Mouse (Mus musculus): ENCODE data around the gene Defb23.

Defb23 gene

GRCm38 (mm10) chr2:152464570-152465150, at the start of gene Defb23:
Gene Defb23, minus strand, starts transcription at chr2:152464620.
- DNase-seq (ENCODE audit: low read depth, low spot score), result no peak

GRCm38 (mm10) chr2:152511592-152511991, 47.2 kb upstream of the Defb23 start, which contains the start of gene Defb26:
Gene Defb26, minus strand, starts transcription at chr2:152511692.
- DNase-seq (ENCODE audit: low read depth, low spot score), result no peak

GRCm38 (mm10) chr2:152503950-152504349, 39.5 kb upstream of the Defb23 start:
- DNase-seq (ENCODE audit: low read depth, low spot score), result no peak

- DNase-seq (ENCODE audit: low read depth, low spot score), result no peak
Measured at GRCm38 (mm10) chr2:152500863-152501229, 36.4 kb upstream of the Defb23 start.

GRCm38 (mm10) chr2:152500204-152500862, 35.9 kb upstream of the Defb23 start:
- DNase-seq (ENCODE audit: low read depth, low spot score), result no peak

- no peak for DNase-seq (ENCODE audit: low read depth, low spot score)
Measured at GRCm38 (mm10) chr2:152498020-152498419, 33.6 kb upstream of the Defb23 start.

- no peak for DNase-seq (ENCODE audit: low read depth, low spot score)
Measured at GRCm38 (mm10) chr2:152493151-152493550, 28.7 kb upstream of the Defb23 start.

GRCm38 (mm10) chr2:152490038-152490437, 25.6 kb upstream of the Defb23 start, which contains the start of gene Defb22:
Gene Defb22, minus strand, starts transcription at chr2:152490138.
- DNase-seq (ENCODE audit: low read depth, low spot score), result no peak

GRCm38 (mm10) chr2:152487024-152487423, 22.6 kb upstream of the Defb23 start:
- peak; percentile 6 for DNase-seq (ENCODE audit: low read depth, low spot score)

GRCm38 (mm10) chr2:152481726-152482125, 17.3 kb upstream of the Defb23 start:
- DNase-seq (ENCODE audit: low read depth, low spot score), result no peak

GRCm38 (mm10) chr2:152480881-152481280, 16.5 kb upstream of the Defb23 start:
- no peak for DNase-seq (ENCODE audit: low read depth, low spot score)

GRCm38 (mm10) chr2:152476763-152477162, 12.3 kb upstream of the Defb23 start, which contains the start of gene Defb20:
Gene Defb20, plus strand, starts transcription at chr2:152477063.
- no peak for DNase-seq (ENCODE audit: low read depth, low spot score)

- no peak for DNase-seq (ENCODE audit: low read depth, low spot score)
Measured at GRCm38 (mm10) chr2:152472434-152472833, 8.0 kb upstream of the Defb23 start.

GRCm38 (mm10) chr2:152470973-152471372, 6.6 kb upstream of the Defb23 start:
- DNase-seq (ENCODE audit: low read depth, low spot score), result no peak

- no peak for DNase-seq (ENCODE audit: low read depth, low spot score)
Measured at GRCm38 (mm10) chr2:152459241-152459640, 5.2 kb downstream of the Defb23 start.

- no peak for DNase-seq (ENCODE audit: low read depth, low spot score)
Measured at GRCm38 (mm10) chr2:152452101-152452781, 12.2 kb downstream of the Defb23 start.

GRCm38 (mm10) chr2:152450241-152450640, 14.2 kb downstream of the Defb23 start:
- DNase-seq (ENCODE audit: low read depth, low spot score), result no peak

- no peak for DNase-seq (ENCODE audit: low read depth, low spot score)
Measured at GRCm38 (mm10) chr2:152447461-152447860, 17.0 kb downstream of the Defb23 start.

- no peak for DNase-seq (ENCODE audit: low read depth, low spot score)
Measured at GRCm38 (mm10) chr2:152446642-152447041, 17.8 kb downstream of the Defb23 start.

- DNase-seq (ENCODE audit: low read depth, low spot score), result no peak
Measured at GRCm38 (mm10) chr2:152443281-152443680, 21.1 kb downstream of the Defb23 start.

- DNase-seq (ENCODE audit: low read depth, low spot score), result no peak
Measured at GRCm38 (mm10) chr2:152442322-152442721, 22.1 kb downstream of the Defb23 start.

GRCm38 (mm10) chr2:152439833-152440232, 24.6 kb downstream of the Defb23 start:
- no peak for DNase-seq (ENCODE audit: low read depth, low spot score)

GRCm38 (mm10) chr2:152438963-152439362, 25.5 kb downstream of the Defb23 start:
- no peak for DNase-seq (ENCODE audit: low read depth, low spot score)
